Mouse (Mus musculus) spleen, adult 2 months (tissue): ENCODE data around the gene Tmed1. TPM values are rescaled to one million over a fixed set of nuclear protein-coding genes. Genes with fewer than 3 reads are reported as not detected.
"Not testable (repeated sequence)": the region's sequence is repeated elsewhere in the genome, so short reads cannot be mapped to it uniquely, and the experiment has no call there.

Source experiments
- DNase-seq, 2 experiments: peaks; one replicate each; pipeline versions ENCODE4 v3.0.0 to v3.0.0-alpha.2; 2012 to 2021; ENCODE audit warnings: low spot score in 2 of 2, low read depth in 1 of 2
- H3K27ac ChIP-seq: fragments of 200-500 bp; 2 replicates; pipeline ENCODE4 v1.5.1; 2012; ENCODE audit warnings: low read length, inconsistent platforms; ENCODE audit not compliant: insufficient read depth
- H3K27me3 ChIP-seq: fragments of 200-500 bp; 2 replicates; pipeline ENCODE4 v1.6.1; 2012; ENCODE audit warnings: mild to moderate bottlenecking, moderate library complexity, low read length, inconsistent platforms; ENCODE audit not compliant: control insufficient read depth, insufficient read depth
- H3K36me3 ChIP-seq: fragments of 200-500 bp; 2 replicates; pipeline ENCODE4 v1.6.1; 2012; ENCODE audit warnings: mild to moderate bottlenecking, low read length, inconsistent platforms; ENCODE audit not compliant: control insufficient read depth, insufficient read depth
- H3K4me1 ChIP-seq: fragments of 200-500 bp; 2 replicates; pipeline ENCODE4 v1.6.1; 2011; ENCODE audit warnings: inconsistent platforms; ENCODE audit not compliant: control insufficient read depth, insufficient read depth, insufficient read length
- H3K4me3 ChIP-seq: fragments of 200-500 bp; 2 replicates; pipeline ENCODE4 v1.5.1; 2011; ENCODE audit warnings: mild to moderate bottlenecking, inconsistent platforms; ENCODE audit not compliant: insufficient read depth, insufficient read length; ENCODE audit errors: extremely low read depth
- CTCF ChIP-seq: fragments of 200-500 bp; IDR thresholded peaks from 2 replicates; pipeline ENCODE4 v1.5.1; 2011; ENCODE audit warnings: mild to moderate bottlenecking, inconsistent platforms; ENCODE audit not compliant: insufficient read depth, insufficient read length, insufficient replicate concordance; ENCODE audit errors: extremely low read depth
- POLR2A ChIP-seq: fragments of 200-500 bp; IDR thresholded peaks from 2 replicates; pipeline ENCODE4 v1.6.1; 2011; ENCODE audit warnings: low read depth, low read length, inconsistent platforms
- WGBS: fragments of 180-500 bp; shearing (Covaris S2); methylation state at CpG from one replicate; pipeline ENCODE4 v1.1.7; 2018; 5-methylcytosine and 5-hydroxymethylcytosine counted together
- polyA plus RNA-seq: library from polyadenylated mRNA; depleted of rRNA; stranded (reverse); fragments of >200 nt; gene quantifications from 2 replicates; pipeline ENCODE4 v1.2.3, GENCODE M21; 2012

The Tmed1 gene
- polyA plus RNA-seq, 1 experiment, result 10.5 TPM

GRCm38 (mm10) chr9:21525937-21526633 is 16.0 kb upstream of the Tmed1 start, which contains the start of gene AB124611:
Gene AB124611 (plus strand): TSS chr9:21526176.
- H3K27ac ChIP-seq, result peak within 1 kb of the TSS; percentile 89
- peaks cover 12% of the 10 kb centered on the region; the same call in 1 of the 2 replicates for H3K4me1 ChIP-seq
- TF ChIP-seq POLR2A (peak; percentile 19; the same call in 1 of the 2 replicates), CTCF (no peak)
- DNase-seq, result peak; percentile 37 to 77
- H3K27me3 ChIP-seq, result no peaks in the 10 kb centered on the region
- H3K36me3 ChIP-seq, result peaks cover 10% of the 10 kb centered on the region
- peak within 1 kb of the TSS; percentile 78 for H3K4me3 ChIP-seq
- 17% methylated on average over 14 of the region's 14 CpGs for whole genome bisulfite sequencing

- H3K36me3 ChIP-seq, result peaks cover 7% of the 10 kb centered on the region; the same call in 1 of the 2 replicates
- no peaks in the 10 kb centered on the region for H3K27me3 ChIP-seq
- peak overlapping the region; percentile 78; the same call in 1 of the 2 replicates for H3K4me3 ChIP-seq
- DNase-seq, result peak in 1 of 2 experiments; percentile 46
- H3K4me1 ChIP-seq, result peaks cover 12% of the 10 kb centered on the region; the same call in 1 of the 2 replicates
- TF ChIP-seq CTCF (no peak), POLR2A (no peak)
- peak overlapping the region; percentile 89 for H3K27ac ChIP-seq
- WGBS, result 23% methylated on average over 7 of the region's 7 CpGs
These were observed 15.3 kb upstream of the Tmed1 start for GRCm38 (mm10) chr9:21525142-21525936.

- not testable (repeated sequence) for H3K27me3 ChIP-seq, H3K36me3 ChIP-seq, DNase-seq, H3K4me3 ChIP-seq, H3K27ac ChIP-seq, H3K4me1 ChIP-seq
- 83% methylated on average over 6 of the region's 6 CpGs for WGBS
These were observed 8.6 kb upstream of the Tmed1 start for GRCm38 (mm10) chr9:21518690-21519089.

GRCm38 (mm10) chr9:21517947-21518495 is 8.0 kb upstream of the Tmed1 start:
- no peak overlapping the region for H3K27ac ChIP-seq
- no peak for DNase-seq
- 88% methylated on average over 6 of the region's 6 CpGs for WGBS
- H3K4me1 ChIP-seq, result no peaks in the 10 kb centered on the region
- TF ChIP-seq CTCF (no peak), POLR2A (no peak)
- no peaks in the 10 kb centered on the region for H3K27me3 ChIP-seq
- H3K36me3 ChIP-seq, result no peaks in the 10 kb centered on the region
- H3K4me3 ChIP-seq, result no peak overlapping the region

GRCm38 (mm10) chr9:21513466-21513865 is 3.4 kb upstream of the Tmed1 start:
- TF ChIP-seq POLR2A (no peak), CTCF (no peak)
- WGBS, result 99% methylated on average over 4 of the region's 4 CpGs

GRCm38 (mm10) chr9:21511052-21511451 is 1.0 kb upstream of the Tmed1 start:
- no peak for DNase-seq
- Histone ChIP-seq H3K27ac (no peak overlapping the region), H3K27me3 (no peaks in the 10 kb centered on the region), H3K4me1 (peaks cover 5% of the 10 kb centered on the region; the same call in 1 of the 2 replicates), H3K36me3 (peaks cover 17% of the 10 kb centered on the region), H3K4me3 (no peak overlapping the region)
- TF ChIP-seq CTCF (no peak), POLR2A (no peak)
- WGBS, result 82% methylated on average over 9 of the region's 9 CpGs

More at GRCm38 (mm10) chr9:21513466-21513865, 3.4 kb upstream of the Tmed1 start:
- no peak overlapping the region for H3K27ac ChIP-seq
- H3K4me3 ChIP-seq, result no peak overlapping the region
- peaks cover 5% of the 10 kb centered on the region; the same call in 1 of the 2 replicates for H3K4me1 ChIP-seq
- no peak for DNase-seq
- no peaks in the 10 kb centered on the region for H3K27me3 ChIP-seq
- H3K36me3 ChIP-seq, result no peaks in the 10 kb centered on the region; the same call in none of the 2 replicates
